Mouse (Mus musculus) lung, embryonic 15.5 days (tissue): ENCODE results near the gene Uggt1. TPM values are rescaled to one million over a fixed set of nuclear protein-coding genes. Genes with fewer than 3 reads are reported as not detected.

Source experiments
- ATAC-seq: fragments of 200-750 bp; cut with Nextera tagmentation; 2 replicates; pipeline ENCODE4 v1.8.0; 2017; ENCODE audit warnings: moderate number of reproducible peaks, borderline replicate concordance; ENCODE audit not compliant: low FRiP score, low TSS enrichment; ENCODE audit errors: extremely low read depth
- H3K27ac ChIP-seq: fragments of 300-500 bp; sonication (generic); 2 replicates; pipeline ENCODE4 v1.5.1; 2015; ENCODE audit warnings: moderate library complexity, mild to moderate bottlenecking, inconsistent platforms
- H3K27me3 ChIP-seq: fragments of 300-500 bp; sonication (generic); 2 replicates; pipeline ENCODE4 v1.6.1; 2015; ENCODE audit warnings: inconsistent platforms
- H3K36me3 ChIP-seq: fragments of 300-500 bp; sonication (generic); 2 replicates; pipeline ENCODE4 v1.6.1; 2015; ENCODE audit warnings: inconsistent platforms
- H3K4me1 ChIP-seq: fragments of 300-500 bp; sonication (generic); 2 replicates; pipeline ENCODE4 v1.6.1; 2015; ENCODE audit warnings: inconsistent platforms
- H3K4me2 ChIP-seq: fragments of 300-500 bp; sonication (generic); 2 replicates; pipeline ENCODE4 v1.6.1; 2015; ENCODE audit warnings: inconsistent platforms, mild to moderate bottlenecking, moderate library complexity
- H3K4me3 ChIP-seq: fragments of 300-500 bp; sonication (generic); 2 replicates; pipeline ENCODE4 v1.5.1; 2015; ENCODE audit warnings: mild to moderate bottlenecking, inconsistent platforms
- H3K9ac ChIP-seq: fragments of 300-500 bp; sonication (generic); 2 replicates; pipeline ENCODE4 v1.6.1; 2015; ENCODE audit warnings: inconsistent platforms
- H3K9me3 ChIP-seq: fragments of 300-500 bp; sonication (generic); 2 replicates; pipeline ENCODE4 v1.6.1; 2016; ENCODE audit warnings: inconsistent platforms
- WGBS: fragments of 180-500 bp; shearing (Covaris S2); methylation state at CpG from one replicate; pipeline ENCODE4 v1.1.7; 2015; 5-methylcytosine and 5-hydroxymethylcytosine counted together
- polyA plus RNA-seq: library from polyadenylated mRNA; unstranded; fragments of >200 nt; fragmentation: Nextera tagmentation; extraction: Ambion mirVana; gene quantifications from 2 replicates; pipeline ENCODE4 v1.2.1, GENCODE M21; 2015

Gene Uggt1
- polyA plus RNA-seq, 1 experiment from 2014 or later, result 57.2 TPM

DNA sequence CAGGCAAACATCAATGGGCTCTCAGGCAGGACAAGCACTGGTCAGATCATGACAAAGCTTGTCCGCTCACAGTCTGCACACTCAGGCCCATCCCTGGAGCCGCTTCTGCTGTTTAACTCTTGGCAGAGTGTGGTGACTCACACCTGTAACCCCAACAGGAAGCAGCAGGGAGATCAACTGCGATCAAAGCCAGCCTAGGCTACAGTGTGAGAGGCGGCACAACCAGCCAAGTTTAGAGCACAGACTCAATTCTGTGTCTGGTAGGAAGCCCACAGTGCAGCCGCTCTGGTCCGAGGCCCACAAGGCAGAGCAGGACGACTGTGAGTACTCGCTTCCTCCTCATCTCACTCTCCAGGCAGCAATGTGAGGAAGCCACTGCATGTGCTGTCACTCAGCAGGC lies 84.3 kb downstream of the Uggt1 start:
- WGBS, result 84% methylated on average over 8 of the region's 8 CpGs
- no peak overlapping the region for H3K27ac ChIP-seq
- no peaks in the 10 kb centered on the region for H3K4me1 ChIP-seq
- no peak for ATAC-seq
- H3K4me2 ChIP-seq, result no peak overlapping the region
- H3K4me3 ChIP-seq, result no peak overlapping the region
- H3K27me3 ChIP-seq, result no peaks in the 10 kb centered on the region
- no peaks in the 10 kb centered on the region for H3K9me3 ChIP-seq
- peaks cover 63% of the 10 kb centered on the region for H3K36me3 ChIP-seq
- no peak overlapping the region for H3K9ac ChIP-seq

DNA sequence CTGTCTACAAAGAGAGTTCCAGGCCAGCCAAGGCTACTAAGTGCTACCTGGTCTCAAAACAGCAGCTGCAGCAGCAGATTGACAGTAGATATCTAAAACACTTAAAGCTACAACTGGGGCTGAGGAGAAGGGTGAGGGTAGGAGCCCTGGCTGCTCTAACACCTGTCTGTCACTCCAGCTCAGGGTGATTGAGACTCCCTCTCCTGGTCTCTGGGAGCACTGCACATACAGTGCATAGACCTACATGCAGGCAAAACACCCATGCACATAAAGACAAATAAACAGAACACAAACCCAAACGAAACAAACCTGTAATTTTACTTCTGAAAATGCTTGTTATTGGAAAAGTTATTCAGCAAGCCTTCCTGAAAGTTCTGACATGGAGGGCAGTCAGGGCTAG lies 95.1 kb downstream of the Uggt1 start:
- Histone ChIP-seq H3K4me3 (no peak overlapping the region), H3K9ac (no peak overlapping the region), H3K4me1 (no peaks in the 10 kb centered on the region), H3K36me3 (peaks cover 69% of the 10 kb centered on the region), H3K27ac (no peak overlapping the region), H3K9me3 (no peaks in the 10 kb centered on the region), H3K27me3 (no peaks in the 10 kb centered on the region), H3K4me2 (no peak overlapping the region)
- ATAC-seq, result no peak
- 57% methylated on average over 1 of the region's 1 CpGs for WGBS

DNA sequence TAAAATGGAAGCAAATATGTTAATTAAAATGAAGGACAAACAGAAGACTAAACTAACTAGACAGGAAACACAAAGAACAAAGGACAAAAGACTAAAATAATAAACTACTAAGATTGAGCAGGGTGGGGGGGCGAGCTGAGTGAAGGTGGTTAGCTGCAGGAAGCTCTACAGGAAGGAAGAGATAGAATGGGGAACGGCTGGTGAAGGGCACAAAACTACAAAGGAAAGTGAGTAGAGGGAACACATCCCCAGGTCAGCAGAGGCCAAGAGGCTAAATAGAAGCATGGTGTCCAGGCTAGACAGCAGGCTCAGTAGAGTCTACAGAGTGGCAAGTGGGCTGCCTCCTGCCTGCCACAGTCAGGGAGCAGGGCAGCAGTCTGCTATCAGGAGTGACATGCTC lies 95.7 kb downstream of the Uggt1 start:
- Histone ChIP-seq H3K27ac (no peak overlapping the region), H3K4me3 (no peak overlapping the region)
- 64% methylated on average over 2 of the region's 2 CpGs for WGBS

DNA sequence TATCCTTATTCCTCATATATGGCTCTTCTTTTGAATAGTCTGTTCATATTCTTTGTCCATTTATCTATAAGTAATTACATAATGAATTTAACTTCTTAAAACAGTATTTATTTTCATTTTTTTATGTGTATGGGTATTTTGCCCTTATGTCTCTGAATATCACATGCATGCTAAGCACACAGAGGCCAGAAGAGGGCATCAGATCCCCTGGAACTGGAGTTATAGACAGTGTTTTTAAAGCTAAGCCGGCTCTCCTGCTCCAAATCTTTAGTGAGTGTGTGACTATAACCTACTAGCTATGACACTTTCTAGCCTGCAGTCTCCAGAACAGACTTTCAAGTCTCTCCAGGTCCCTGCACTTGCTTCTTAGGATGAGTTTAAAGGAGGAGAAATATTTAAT lies 99.5 kb downstream of the Uggt1 start:
- H3K4me2 ChIP-seq, result no peak overlapping the region
- no peak overlapping the region for H3K4me3 ChIP-seq
- no peak overlapping the region for H3K27ac ChIP-seq
- no peaks in the 10 kb centered on the region for H3K9me3 ChIP-seq
- no peak overlapping the region for H3K9ac ChIP-seq
- 13% methylated on average over 1 of the region's 1 CpGs for WGBS
- peaks cover 42% of the 10 kb centered on the region for H3K36me3 ChIP-seq
- no peaks in the 10 kb centered on the region for H3K27me3 ChIP-seq
- H3K4me1 ChIP-seq, result no peaks in the 10 kb centered on the region
- no peak for ATAC-seq

More for the DNA sequence above, 95.7 kb downstream of the Uggt1 start:
- Histone ChIP-seq H3K36me3 (peaks cover 69% of the 10 kb centered on the region), H3K4me1 (no peaks in the 10 kb centered on the region), H3K9ac (no peak overlapping the region), H3K4me2 (no peak overlapping the region), H3K9me3 (no peaks in the 10 kb centered on the region), H3K27me3 (no peaks in the 10 kb centered on the region)
- ATAC-seq, result no peak

DNA sequence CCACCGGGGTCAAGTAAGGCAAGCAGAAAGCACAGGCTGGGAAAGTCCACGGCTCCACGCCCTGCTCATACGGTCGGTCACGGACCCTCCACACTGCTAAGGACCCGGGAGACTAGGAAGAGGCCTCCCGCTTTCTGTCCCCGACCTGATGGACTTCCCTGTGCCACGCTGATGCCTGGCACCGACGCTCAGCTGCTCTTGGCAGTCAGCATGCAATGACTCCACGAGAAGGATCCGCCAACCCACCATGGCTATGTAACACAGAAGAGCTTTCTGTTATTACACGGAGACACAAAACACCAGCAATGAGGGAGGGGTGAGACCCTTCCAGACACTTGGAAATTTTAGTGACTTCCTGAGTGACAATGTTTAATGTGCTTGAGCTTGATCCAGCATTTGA lies 104.2 kb downstream of the Uggt1 start:
- no peak overlapping the region for H3K27ac ChIP-seq
- peaks cover 19% of the 10 kb centered on the region for H3K36me3 ChIP-seq
- no peaks in the 10 kb centered on the region for H3K27me3 ChIP-seq
- 95% methylated on average over 15 of the region's 15 CpGs for WGBS
- no peak overlapping the region for H3K4me3 ChIP-seq
- no peaks in the 10 kb centered on the region for H3K9me3 ChIP-seq
- ATAC-seq, result no peak
- H3K4me2 ChIP-seq, result no peak overlapping the region
- H3K9ac ChIP-seq, result no peak overlapping the region
- no peaks in the 10 kb centered on the region for H3K4me1 ChIP-seq

DNA sequence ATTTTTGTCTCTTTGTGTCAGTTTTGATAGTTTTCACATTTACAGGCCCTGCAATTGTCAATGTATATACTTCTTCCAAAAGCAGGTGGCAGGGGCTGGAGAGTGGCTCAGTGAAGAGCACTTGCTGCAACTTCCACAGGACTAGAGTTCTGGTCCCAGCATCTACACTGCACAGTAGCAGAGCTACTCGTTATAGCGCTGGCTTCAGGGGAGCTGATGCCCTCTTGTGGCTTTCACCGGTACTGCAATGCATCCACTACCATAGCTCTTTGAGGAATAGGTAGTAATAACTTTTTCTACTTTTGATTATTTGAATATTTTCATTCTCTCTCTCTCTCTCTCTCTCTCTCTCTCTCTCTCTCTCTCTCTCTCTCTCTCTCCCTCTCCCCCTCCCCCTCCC lies 109.9 kb downstream of the Uggt1 start:
- Histone ChIP-seq H3K4me1 (peaks cover 16% of the 10 kb centered on the region), H3K36me3 (no peaks in the 10 kb centered on the region), H3K9ac (no peak overlapping the region), H3K27me3 (no peaks in the 10 kb centered on the region), H3K4me3 (no peak overlapping the region), H3K27ac (no peak overlapping the region), H3K9me3 (no peaks in the 10 kb centered on the region), H3K4me2 (no peak overlapping the region)
- WGBS, result 2% methylated on average over 3 of the region's 3 CpGs
- 0 out of 2 replicates have a peak, but pooled peaks have one; percentile 27 for ATAC-seq

DNA sequence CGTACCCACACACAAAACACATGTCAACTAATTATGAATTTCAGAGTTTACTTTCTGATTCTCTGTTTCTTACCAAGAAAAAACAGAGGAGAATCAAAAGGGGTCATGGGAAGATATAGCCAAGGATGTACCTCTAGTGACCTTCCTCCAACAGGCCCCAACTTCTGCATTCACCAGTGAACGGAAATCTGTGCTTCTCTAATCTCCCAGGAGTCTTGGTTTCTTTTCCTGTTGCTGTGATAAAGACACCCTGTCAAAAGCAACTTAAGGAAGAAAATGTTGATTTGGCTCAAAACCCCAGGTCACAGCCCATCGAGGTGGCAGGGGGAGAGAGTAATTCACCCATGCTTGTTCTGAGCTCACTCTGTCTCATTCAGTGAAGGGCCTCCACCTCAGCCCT lies 110.9 kb downstream of the Uggt1 start:
- H3K36me3 ChIP-seq, result no peaks in the 10 kb centered on the region
- H3K27me3 ChIP-seq, result no peaks in the 10 kb centered on the region
- no peak overlapping the region for H3K4me3 ChIP-seq
- peaks cover 16% of the 10 kb centered on the region for H3K4me1 ChIP-seq
- H3K9ac ChIP-seq, result no peak overlapping the region
- no peaks in the 10 kb centered on the region for H3K9me3 ChIP-seq
- no peak for ATAC-seq
- no peak overlapping the region for H3K27ac ChIP-seq
- WGBS, result 66% methylated on average over 3 of the region's 3 CpGs
- no peak overlapping the region for H3K4me2 ChIP-seq

DNA sequence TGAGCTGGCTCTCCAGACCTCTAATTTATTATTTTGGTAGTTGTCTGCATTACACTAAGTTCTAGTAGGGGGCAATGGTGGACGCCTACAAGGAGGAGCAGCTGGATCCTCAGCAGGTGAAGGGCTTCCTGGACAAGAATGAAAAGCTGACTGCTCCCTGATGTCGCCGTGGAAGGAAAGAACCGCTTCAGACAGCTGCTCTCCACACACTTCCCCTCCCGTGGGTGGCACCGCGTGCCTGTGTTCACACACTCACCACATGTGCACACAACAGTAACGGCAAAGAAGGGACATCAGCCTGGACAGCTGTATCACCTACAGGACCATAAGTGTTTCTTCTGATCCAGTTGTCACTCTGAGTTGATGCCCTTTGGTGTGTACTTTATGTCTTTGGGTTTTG lies 111.5 kb downstream of the Uggt1 start:
- Histone ChIP-seq H3K27ac (no peak overlapping the region), H3K4me2 (no peak overlapping the region), H3K9me3 (no peaks in the 10 kb centered on the region), H3K9ac (no peak overlapping the region), H3K4me1 (peaks cover 16% of the 10 kb centered on the region), H3K36me3 (no peaks in the 10 kb centered on the region), H3K4me3 (no peak overlapping the region), H3K27me3 (no peaks in the 10 kb centered on the region)
- WGBS, result 51% methylated on average over 8 of the region's 8 CpGs
- no peak for ATAC-seq

DNA sequence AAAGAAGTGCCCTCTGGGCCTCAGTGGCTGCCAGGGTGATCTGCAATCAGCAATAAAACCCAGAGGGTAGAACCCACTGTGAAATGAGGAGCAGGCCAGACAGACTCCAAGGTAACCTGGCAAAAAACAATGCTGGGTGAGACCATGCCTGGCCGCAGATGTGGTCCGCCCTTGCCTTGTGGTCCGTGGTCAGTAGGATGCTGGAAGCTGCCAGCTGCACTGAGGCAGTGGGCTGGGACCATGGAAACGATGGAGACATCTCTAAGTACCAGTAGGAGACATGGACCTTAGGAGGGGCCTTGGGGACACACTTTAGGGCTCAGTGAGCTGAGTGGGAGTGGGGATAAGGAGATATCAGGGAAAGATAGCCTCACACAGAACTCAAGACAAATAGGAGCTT lies 112.3 kb downstream of the Uggt1 start:
- H3K27me3 ChIP-seq, result no peaks in the 10 kb centered on the region
- peaks cover 16% of the 10 kb centered on the region for H3K4me1 ChIP-seq
- no peak overlapping the region for H3K4me2 ChIP-seq
- no peaks in the 10 kb centered on the region for H3K36me3 ChIP-seq
- no peaks in the 10 kb centered on the region for H3K9me3 ChIP-seq
- H3K4me3 ChIP-seq, result no peak overlapping the region
- no peak overlapping the region for H3K9ac ChIP-seq
- WGBS, result 61% methylated on average over 4 of the region's 4 CpGs
- no peak for ATAC-seq
- H3K27ac ChIP-seq, result no peak overlapping the region

DNA sequence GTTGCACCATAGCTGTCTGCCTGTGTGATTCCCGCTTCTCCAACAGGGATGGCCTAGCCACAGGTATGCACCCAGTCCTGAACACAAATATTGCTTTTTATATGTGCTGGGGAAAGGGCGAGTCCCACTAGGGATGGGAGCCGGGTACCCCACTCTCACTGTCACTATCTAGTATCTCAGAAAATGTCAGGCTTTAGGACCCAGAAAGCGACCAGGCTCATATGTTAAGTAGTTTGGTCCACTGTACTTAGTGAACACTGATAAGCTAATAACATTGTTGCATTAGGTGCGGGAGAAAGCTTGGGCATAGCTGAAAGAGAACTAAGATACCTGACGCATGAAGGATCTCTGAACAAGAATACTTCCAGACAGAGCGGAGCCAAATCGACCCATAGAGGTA lies 112.8 kb downstream of the Uggt1 start:
- no peak overlapping the region for H3K4me3 ChIP-seq
- no peak overlapping the region for H3K9ac ChIP-seq
- peaks cover 16% of the 10 kb centered on the region for H3K4me1 ChIP-seq
- H3K9me3 ChIP-seq, result no peaks in the 10 kb centered on the region
- H3K36me3 ChIP-seq, result no peaks in the 10 kb centered on the region
- WGBS, result 48% methylated on average over 8 of the region's 8 CpGs
- H3K27ac ChIP-seq, result no peak overlapping the region
- H3K4me2 ChIP-seq, result no peak overlapping the region
- no peaks in the 10 kb centered on the region for H3K27me3 ChIP-seq
- no peak for ATAC-seq

DNA sequence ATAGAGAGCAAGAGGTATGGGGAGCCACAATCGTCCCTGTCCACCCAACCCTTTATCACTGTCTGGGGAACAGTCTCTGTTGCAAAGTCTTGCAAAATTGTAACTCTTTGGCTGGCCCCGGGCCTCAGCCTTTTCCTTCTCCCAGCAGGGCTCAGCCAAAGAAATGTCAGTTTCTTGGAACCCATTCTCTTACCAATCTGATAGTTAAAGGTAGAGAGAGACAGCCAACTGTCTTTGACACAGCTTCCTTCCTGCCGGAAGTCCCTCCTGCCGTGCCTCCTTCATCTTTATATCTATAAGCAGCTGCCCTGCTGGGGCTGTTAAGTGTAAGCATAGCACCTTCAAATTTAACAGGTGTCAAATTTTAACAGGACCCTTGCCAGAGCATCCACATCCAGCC lies 113.4 kb downstream of the Uggt1 start:
- H3K27ac ChIP-seq, result no peak overlapping the region
- peaks cover 16% of the 10 kb centered on the region for H3K4me1 ChIP-seq
- no peak overlapping the region for H3K4me2 ChIP-seq
- 36% methylated on average over 4 of the region's 4 CpGs for WGBS
- H3K4me3 ChIP-seq, result no peak overlapping the region
- H3K36me3 ChIP-seq, result no peaks in the 10 kb centered on the region
- H3K9ac ChIP-seq, result no peak overlapping the region
- H3K27me3 ChIP-seq, result no peaks in the 10 kb centered on the region
- no peaks in the 10 kb centered on the region for H3K9me3 ChIP-seq
- no peak for ATAC-seq

DNA sequence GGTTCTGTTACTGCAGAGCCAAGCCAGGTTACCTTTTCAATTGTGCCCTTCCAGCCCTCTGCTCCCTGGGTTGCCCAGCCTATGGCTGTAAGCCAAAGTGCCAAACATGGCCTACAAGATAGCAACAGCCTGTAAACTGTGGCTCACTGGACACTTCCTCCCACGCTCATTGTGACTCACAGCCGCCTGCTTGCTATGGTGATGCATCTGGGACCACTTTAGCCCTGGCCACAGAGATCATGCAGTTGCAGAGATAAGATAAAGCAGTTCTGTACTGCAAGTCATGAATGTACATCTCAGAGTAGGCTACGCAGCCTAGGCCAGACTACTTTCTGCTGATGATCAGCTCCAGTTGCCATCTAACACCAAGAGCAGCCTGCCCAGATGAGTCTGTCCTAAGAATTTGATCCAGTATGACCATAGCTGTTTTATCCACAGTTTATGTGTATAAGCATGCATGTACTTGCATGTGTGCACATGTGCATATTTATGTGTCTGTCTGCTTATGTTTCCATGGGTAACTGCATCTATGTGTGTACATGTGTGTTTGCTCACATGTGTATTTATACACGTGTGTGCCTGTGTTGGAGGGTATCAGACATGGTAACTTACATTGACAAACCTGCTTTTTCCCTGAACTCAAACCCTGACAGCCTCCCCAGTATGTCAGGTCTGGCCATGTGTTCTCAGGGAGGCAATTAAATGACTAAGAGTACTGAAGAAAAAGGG lies 114.0 kb downstream of the Uggt1 start:
- Histone ChIP-seq H3K36me3 (no peaks in the 10 kb centered on the region), H3K4me3 (no peak overlapping the region), H3K4me2 (no peak overlapping the region), H3K9me3 (no peaks in the 10 kb centered on the region), H3K27ac (no peak overlapping the region), H3K4me1 (peaks cover 16% of the 10 kb centered on the region), H3K9ac (no peak overlapping the region), H3K27me3 (no peaks in the 10 kb centered on the region)
- 79% methylated on average over 4 of the region's 4 CpGs for whole genome bisulfite sequencing
- ATAC-seq, result 0 out of 2 replicates have a peak, but pooled peaks have one; percentile 29

DNA sequence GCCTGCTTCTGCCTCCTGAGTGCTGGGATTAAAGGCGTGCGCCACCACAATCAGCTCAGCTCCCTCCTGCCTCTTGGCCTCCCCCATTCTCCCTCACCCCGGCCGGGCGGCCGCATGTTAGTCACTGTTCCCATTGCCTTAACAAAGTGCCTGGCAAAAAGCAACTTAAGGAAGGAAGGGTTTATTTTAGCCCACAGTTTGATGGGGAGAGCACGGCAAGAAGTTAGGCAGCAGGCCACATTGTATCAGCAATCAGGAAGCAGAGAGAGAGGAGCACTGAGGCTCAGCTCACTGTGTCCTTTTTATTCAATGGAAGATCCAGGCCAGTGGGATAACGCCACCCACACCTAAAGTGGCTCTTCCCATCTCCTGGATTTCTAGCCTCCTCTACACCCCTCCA lies 114.6 kb downstream of the Uggt1 start:
- H3K36me3 ChIP-seq, result no peaks in the 10 kb centered on the region
- no peak overlapping the region for H3K27ac ChIP-seq
- no peak overlapping the region for H3K4me2 ChIP-seq
- H3K27me3 ChIP-seq, result no peaks in the 10 kb centered on the region
- H3K9me3 ChIP-seq, result no peaks in the 10 kb centered on the region
- 86% methylated on average over 8 of the region's 8 CpGs for WGBS
- H3K4me1 ChIP-seq, result peaks cover 16% of the 10 kb centered on the region
- no peak overlapping the region for H3K9ac ChIP-seq
- ATAC-seq, result no peak
- no peak overlapping the region for H3K4me3 ChIP-seq
